Mouse (Mus musculus) urinary bladder, adult 2 months (tissue): ENCODE measurements around the gene Ipcef1. TPM values are rescaled to one million over a fixed set of nuclear protein-coding genes. Genes with fewer than 3 reads are reported as not detected.
"Not testable (repeated sequence)": the region's sequence is repeated elsewhere in the genome, so short reads cannot be mapped to it uniquely, and the experiment has no call there.

Experiments
- DNase-seq: peaks from one replicate; pipeline ENCODE4 v3.0.0; 2022; ENCODE audit warnings: low spot score
- polyA plus RNA-seq: library from polyadenylated mRNA; depleted of rRNA; stranded (reverse); fragments of >200 nt; gene quantifications from 2 replicates; pipeline ENCODE4 v1.2.3, GENCODE M21; 2012

Gene Ipcef1
- polyA plus RNA-seq, 1 experiment: 2.3 TPM

DNA sequence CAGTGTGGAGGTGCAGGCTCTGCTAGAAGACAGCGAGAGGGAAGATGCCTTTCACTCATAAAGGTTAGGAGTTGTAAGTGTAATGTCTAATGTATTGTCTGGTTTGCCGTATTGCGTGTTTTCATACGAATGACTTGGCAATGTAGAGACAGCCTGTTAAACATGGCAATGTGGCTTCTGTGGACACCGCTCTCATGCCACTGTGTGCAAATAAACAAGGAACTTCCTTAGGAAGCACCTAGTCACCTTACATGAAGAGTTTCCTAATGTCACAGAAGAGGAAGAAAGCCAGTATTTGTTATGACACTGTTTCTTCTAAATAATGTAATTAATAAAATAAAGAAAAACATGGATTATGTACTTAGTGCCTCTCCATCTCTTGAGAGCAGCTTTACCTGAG is 15.1 kb downstream of the Ipcef1 start:
- DNase-seq: no peak

DNA sequence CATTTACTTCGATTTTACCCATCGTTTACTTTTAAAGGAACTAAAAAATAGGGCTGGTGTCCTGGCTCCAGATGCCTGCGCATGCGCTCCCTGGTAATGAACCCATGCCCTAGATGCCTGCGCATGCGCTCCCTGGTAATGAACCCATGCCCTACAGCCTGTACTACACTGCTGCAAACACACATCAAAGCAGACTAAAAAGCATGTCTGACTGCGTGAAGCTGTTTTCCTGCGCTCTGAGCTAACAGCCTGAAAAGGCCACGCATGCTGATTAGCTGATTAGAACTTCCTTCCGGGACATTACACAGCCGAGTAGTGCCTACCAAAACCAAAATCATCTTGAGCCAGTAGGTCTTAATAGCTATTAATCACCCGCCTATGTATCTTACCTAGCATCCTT is 16.7 kb downstream of the Ipcef1 start:
- DNase-seq: no peak

DNA sequence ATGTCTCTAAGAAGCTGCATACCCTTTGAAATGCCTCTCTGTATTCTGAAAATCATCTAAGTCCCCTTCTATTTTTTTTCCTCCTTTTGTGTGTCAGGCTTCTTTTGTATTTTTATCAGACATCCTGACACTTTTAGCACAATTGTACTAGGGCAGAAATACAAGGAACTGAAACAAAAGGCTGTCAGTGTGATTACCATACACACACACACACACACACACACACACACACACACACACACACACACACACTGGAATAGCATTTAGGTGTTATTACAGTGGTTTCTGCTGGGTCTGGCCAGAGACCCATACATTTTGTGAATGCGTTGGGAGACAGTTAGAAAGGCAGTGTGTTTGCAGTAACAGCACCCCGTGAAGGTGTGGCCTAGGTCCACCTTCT is 18.8 kb downstream of the Ipcef1 start:
- no peak for DNase-seq

DNA sequence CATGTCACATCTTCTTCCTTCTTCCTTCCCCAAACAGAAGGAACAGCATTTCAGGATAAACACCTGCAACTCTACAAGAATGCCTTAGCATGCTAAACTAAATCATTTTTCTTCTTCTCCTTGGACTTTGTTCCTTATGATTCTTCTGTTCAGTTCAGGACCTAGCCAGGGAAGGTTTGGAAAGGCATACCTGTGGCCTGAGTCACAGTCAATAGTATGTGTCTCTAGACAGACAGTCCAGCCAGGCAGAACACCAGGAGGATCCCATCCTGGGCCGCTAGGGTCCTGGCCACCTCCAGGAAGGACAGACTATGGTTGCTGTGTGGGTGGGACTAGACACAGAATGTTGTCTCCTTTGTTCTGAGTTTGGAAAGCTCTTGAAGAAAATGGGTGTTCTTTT is 27.2 kb downstream of the Ipcef1 start:
- no peak for DNase-seq

DNA sequence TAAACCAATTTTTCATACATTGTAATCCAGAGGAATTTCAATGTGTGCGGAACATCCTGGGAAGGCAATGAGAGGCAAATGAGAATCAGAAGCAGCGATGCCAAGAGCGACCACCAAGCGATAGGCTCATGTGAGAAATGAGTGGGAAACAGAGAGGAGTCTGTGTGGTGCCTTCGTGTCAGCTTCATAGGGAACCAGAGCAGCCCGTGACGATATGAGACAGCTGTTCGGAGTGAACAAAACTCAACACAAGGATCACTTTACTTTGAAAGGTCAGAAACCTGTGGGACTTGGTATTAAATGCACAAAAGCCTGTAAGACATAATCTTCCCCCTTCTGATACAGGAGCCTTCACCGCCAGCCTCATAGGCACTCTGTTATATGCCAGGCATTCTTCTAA is 31.7 kb downstream of the Ipcef1 start:
- no peak for DNase-seq

GRCm38 (mm10) chr10:7019781-7020386 is 32.4 kb downstream of the Ipcef1 start:
- DNase-seq: no peak

DNA sequence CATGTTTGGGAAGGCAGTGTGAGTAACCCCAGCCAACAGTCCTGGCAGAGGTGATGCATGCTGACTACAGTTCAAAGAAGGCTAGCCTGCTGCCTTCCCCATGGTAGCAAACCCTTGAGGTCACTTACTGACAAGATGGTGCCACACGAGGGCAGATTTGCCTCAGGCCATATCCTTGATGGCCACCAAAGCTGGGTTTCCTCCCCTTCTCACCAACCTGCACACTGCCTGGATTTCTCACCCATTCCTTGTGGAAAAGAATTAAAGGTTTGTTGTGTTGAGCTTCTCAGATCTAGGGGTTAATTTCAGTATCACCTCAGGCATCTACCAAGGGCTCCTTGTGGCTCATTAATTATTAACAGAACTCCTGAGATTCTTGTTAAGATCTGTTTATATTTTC is 37.1 kb downstream of the Ipcef1 start:
- DNase-seq: no peak

DNA sequence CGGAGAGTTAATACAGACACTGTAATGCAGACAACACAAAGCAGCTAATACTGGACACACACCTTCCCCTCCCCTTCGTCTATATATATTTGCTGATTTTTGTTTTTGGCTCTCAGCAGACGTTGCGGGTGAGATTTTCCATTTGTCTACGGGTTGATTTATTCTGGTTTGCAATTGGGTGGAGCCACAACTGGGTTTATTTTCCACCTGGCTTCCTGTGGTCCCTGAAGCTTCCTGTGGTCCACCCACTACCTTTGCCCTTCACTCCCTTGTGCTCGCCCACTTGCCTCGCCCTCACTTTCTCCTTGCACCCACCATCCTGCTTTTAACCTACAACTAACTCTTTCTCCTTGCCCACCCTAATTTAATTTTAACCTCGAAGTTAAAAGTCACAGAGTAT is 41.7 kb downstream of the Ipcef1 start:
- DNase-seq: no peak

DNA sequence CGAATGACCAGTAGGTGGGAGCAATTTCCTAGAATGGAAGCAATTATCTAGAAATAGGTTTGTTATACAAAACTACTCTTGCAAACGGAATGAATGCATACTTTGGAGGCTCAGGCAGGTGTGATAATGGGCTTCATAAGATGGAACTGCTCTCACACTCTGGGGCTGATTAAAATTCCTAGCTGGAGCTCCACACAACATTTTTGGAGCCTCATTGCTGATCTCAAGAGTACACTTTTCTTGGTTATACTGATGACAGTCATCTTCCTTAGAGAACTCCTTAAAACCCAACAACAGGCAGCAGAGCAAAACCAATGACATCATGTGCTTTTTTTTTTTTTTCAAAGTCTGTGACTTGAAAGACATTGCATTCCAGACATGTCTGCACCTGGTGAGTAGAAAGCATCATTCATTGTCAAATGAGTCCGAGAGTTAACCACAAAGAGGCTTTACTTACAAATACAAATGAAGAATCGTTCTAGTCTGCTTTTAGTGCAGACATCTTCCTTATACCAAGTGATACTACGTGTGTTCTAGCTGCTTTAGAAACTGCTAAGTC is 47.2 kb downstream of the Ipcef1 start:
- DNase-seq: no peak

DNA sequence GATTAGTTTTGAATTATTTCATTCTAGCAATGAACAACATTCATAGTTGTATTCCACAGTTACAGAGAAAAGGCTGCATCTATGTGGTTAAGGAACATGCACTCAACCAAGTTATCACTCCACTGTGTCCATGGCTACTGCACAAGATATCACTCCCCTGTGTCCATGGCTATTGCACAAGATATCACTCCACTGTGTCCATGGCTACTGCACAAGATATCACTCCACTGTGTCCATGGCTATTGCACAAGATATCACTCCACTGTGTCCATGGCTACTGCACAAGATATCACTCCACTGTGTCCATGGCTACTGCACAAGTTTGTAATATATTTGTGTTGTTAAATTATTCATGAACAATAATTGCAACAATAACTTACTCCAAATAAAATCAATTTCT is 48.4 kb downstream of the Ipcef1 start:
- not testable (repeated sequence) for DNase-seq

GRCm38 (mm10) chr10:6999355-6999754 is 52.9 kb downstream of the Ipcef1 start:
- DNase-seq: no peak

DNA sequence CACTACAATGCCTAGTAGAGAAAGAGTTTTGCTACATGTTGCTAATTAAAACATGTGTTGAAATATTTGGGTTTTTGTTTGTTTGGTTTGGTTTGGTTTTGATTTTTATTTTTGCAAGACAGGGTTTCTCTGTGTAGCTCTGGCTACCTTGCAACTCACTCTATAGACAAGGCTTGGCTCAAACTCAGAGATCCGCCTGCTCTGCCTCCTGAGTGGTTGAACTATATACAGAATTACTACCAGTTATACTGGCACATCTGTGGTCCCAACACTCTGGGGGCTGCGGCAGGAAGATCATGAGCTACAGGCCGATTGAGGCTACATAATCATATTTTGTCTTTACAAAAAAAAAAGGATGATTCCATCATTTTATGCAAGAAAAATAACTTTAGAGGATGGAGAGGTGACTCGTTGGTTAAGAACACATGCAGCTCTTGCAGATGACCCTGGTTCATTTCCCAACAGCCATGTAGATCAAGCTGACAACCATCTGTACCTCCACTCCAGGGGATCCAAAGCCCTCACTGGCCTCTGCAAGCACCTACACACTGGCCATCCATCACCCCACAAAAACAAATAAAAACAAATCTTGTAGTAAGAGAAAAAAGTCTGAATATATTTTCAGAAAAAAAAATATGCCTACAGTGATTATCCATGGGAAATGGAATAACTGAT is 53.6 kb downstream of the Ipcef1 start:
- no peak for DNase-seq

- DNase-seq: no peak
Observed at GRCm38 (mm10) chr10:6996895-6997294, 55.4 kb downstream of the Ipcef1 start.

- DNase-seq: no peak
Observed at GRCm38 (mm10) chr10:6988555-6988954, 63.7 kb downstream of the Ipcef1 start.

GRCm38 (mm10) chr10:6987399-6988098 is 64.7 kb downstream of the Ipcef1 start:
- no peak for DNase-seq

DNA sequence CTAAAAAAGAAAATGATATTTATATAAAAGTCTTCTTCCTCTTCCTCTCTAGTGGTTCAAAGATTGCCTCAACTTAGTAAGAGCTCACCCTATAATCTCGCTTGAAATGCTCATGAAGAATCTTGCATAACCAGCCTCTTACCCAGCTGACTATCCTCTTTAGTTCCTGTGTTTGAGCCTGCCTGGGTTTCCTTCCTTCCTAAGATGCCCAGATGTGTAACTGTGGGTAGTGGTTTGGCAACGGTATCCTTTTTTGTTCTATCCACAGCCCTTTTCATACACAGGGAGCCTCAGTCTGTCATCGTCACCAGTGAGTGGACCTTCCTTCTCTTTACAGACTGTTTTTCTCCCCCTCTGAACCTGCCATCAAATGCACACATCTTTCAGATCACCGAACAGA is 66.0 kb downstream of the Ipcef1 start:
- no peak for DNase-seq

DNA sequence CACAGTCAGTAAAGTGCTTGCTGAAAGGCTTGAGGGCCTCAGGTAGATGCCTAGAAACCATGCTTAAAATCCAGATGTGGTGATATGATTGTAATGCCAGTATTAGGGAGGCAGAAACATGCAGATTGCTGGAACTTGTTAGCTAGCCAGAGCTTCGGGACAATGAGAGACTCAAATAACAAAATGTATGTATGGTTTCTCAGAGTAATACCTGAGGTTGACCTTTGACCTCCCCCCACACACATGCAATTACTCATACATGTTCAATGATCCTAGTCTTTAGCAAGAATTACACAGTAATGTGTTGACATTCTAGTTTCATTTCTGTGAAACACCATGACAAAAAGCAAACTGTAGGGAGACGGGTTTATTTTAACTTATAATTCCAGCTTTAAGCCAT is 68.8 kb downstream of the Ipcef1 start:
- no peak for DNase-seq

DNA sequence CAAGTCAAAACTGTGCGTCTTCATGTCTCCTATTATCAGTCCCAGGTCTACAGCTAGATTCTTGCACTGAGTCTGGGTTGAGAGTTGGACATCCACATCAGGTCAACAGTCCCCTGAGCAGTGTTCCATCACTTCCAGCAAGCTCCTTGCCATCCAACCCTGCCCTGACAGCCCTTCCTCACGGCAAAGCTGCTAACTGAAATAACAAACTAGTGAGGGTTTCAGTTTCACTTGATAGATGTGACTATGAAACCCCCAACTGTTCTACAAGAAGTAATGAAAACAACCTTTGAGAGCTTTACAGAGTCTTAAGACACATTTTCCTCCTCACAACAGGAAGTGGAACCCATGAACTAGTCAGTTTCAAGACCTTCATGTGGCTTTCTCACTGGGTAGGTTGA is 69.5 kb downstream of the Ipcef1 start:
- no peak for DNase-seq

DNA sequence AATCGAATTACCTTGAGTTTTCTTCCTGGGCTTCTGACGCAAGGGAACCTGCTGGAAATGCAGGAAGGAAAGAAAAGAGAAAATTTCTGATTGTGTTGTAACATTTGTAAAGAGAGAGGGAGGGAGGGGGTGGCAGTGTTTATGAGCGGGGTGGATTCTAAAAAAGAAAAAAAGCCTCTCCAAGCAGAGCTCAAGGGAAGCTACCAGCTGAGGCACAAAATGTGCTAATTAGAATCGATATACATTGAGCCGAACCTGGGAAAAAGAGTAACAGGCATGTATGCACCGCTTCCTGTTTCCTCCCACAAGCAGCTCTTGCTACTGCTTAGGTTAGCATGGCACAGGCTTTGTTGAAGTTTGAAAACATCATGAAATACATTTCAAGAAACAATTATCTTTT is 72.0 kb downstream of the Ipcef1 start:
- no peak for DNase-seq

- DNase-seq: no peak
Observed at GRCm38 (mm10) chr10:6979789-6980188, 72.5 kb downstream of the Ipcef1 start.

GRCm38 (mm10) chr10:6979216-6979615 is 73.1 kb downstream of the Ipcef1 start:
- DNase-seq: no peak

- no peak for DNase-seq
Observed at GRCm38 (mm10) chr10:6978733-6979132, 73.5 kb downstream of the Ipcef1 start.

- no peak for DNase-seq
Observed at GRCm38 (mm10) chr10:6977843-6978242, 74.4 kb downstream of the Ipcef1 start.
